Mouse (Mus musculus) embryo, embryonic 11.5 days (tissue): ENCODE measurements around the gene Gm7137.
"Not testable (repeated sequence)": the region's sequence is repeated elsewhere in the genome, so short reads cannot be mapped to it uniquely, and the experiment has no call there.

Source experiments
- DNase-seq: peaks from one replicate; pipeline ENCODE4 v3.0.0-alpha.2; 2012; ENCODE audit warnings: low read depth, low spot score

Gm7137 gene

GRCm38 (mm10) chr10:77787876-77788275, at the start of gene Gm7137:
Gene Gm7137 (minus strand): TSS chr10:77788200.
- not testable (repeated sequence) for DNase-seq

DNA sequence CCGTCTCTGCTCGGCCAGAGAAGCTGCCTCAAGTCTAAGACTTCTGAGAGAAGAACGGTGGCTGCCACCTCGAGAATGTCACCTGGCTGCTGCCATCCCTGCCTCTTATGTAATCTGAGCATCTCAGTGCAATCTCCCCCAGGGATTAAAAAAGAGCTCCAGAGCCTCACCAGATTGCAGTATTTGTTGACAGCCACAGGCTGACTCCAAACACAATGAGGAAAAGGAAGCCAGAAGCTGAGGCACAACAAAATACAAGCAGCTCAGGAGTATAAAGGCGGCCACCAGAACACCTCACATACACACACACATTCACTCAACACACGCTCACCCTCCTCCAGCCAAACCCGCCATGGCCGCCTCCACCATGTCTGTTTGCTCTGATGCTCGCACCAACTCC, 47.6 kb upstream of the Gm7137 start, which contains the start of gene Krtap10-10:
Gene Krtap10-10 (plus strand): TSS at position 301 of the 400 bp plus-strand sequence.
- DNase-seq: no peak

DNA sequence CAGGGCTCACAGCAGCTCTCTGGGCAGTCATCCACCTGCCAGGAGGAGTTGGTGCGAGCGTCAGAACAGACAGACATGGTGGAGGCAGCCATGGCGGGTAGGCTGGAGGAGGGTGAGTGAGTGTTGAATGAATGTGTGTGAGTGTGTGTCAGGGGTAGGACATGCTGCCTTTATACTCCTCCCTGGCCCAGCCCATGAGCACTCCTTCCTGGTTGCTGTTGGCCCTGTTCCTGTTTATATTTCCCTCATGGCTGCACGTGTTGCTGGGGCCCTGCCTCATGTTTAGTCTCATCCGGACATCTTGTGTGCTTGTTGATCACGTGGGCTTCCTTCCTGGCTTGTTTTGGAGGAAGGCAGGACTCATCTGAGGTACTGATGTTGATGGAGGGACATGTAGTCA, 39.0 kb upstream of the Gm7137 start, which contains the start of gene Krtap10-4:
Gene Krtap10-4 (minus strand): TSS at position 145 of the 400 bp plus-strand sequence.
- no peak for DNase-seq

- no peak for DNase-seq
These were observed 31.2 kb upstream of the Gm7137 start for GRCm38 (mm10) chr10:77819203-77819602.

- DNase-seq: no peak
These were observed 30.5 kb upstream of the Gm7137 start for GRCm38 (mm10) chr10:77818523-77818922.

DNA sequence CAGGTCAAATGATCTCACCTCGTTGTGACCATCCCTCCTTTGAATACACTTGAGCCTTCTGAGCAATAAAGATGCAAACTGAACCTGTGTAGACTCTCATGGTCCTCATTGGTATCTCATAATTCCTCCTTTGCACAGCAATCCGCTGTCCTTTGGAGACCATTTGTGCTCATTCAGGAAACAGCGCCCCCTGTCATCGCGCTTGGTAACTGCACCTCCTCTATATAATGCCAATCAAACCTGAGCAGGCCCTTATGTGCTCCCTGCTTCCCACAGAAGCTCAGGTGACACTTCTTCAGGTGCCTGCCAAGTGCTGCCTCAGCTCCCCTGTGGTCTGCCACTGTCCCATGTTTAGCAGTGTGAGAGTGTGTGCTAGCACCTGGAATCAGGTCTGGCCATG, 27.5 kb upstream of the Gm7137 start:
- peak; percentile 14 for DNase-seq

GRCm38 (mm10) chr10:77814382-77814781, 26.4 kb upstream of the Gm7137 start, which contains the start of gene Gm2696:
Gene Gm2696 (plus strand): TSS chr10:77814682.
- no peak for DNase-seq

- no peak for DNase-seq
These were observed 23.7 kb upstream of the Gm7137 start, which contains the start of gene Gm9507 for GRCm38 (mm10) chr10:77811743-77812142. Gene Gm9507 (minus strand): TSS chr10:77811843.

DNA sequence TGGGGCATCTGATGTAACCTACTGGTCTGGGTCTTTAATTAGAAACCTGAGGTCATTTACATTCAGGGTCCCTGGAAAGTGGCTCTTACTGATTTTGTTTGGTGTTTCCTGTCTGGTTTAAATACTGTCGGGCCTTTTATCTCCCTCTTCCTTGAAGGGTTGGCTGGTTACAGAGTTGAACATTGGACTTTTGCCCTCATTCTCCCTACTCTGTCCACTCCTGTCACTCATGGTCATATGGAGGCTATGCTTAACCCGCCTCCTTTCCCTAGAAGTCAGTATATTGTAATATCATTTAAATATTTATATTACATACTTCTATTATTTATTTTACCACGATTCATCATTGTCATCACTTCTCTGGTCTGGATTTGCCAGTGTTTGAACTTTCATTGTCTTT, 16.1 kb upstream of the Gm7137 start:
- no peak for DNase-seq

GRCm38 (mm10) chr10:77798921-77799508, 11.0 kb upstream of the Gm7137 start, which contains the start of gene Gm19668:
Gene Gm19668 (minus strand): TSS chr10:77799133.
- DNase-seq: no peak

DNA sequence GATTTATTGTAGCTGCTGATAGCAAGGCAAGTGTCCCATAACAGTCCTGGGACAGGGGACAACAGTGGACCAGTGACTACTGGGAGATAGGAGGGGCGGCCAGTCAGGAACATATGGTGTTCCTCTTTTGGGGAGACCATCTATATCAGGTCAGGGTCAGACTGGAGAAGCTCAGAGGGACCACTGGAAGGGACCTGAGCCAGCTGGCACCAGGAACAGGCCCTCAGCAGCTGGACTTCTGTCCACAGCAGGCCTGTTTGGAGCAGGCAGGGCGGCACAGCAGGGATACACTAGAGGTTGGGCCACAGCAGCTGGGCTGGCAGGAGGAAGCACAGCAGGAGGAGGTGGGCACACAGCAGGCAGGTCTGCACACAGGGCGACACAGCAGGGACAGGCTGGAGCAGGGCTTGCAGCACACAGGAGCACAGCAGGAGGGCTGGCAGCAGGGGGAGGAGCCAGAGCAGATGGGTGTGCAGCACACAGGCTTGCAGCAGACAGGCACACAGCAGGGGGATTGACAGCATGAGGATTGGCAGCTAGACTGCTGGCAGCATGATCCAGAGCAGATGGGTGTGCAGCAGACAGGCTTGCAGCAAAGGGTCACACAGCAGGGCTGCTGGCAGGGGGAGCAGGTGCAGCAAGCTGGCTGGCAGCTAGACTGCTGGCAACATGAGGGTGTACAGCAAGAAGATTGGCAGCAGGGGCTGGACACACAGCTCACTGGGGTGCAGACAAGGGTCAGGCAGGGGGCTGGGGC, 10.3 kb upstream of the Gm7137 start:
- DNase-seq: not testable (repeated sequence)

DNA sequence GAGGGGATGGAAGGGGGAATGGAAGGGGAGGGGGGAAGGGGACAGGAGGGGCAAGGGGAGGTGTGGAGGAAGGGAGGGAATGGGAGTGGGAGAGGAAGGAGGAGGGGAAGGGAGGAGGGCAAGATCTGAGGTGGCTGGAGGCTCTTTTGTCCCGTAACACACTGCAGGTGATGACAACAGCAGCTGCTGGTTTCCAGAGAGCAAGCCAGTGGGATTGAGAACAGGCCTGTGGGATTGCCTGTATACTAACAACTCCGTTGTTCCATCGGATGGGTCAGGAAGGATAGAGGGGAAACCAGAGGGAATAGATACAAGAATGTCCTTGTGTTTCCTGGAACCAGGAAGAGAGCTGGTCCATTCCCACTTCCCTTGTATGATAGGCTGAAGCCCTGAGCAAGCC, 9.7 kb upstream of the Gm7137 start:
- DNase-seq: no peak

DNA sequence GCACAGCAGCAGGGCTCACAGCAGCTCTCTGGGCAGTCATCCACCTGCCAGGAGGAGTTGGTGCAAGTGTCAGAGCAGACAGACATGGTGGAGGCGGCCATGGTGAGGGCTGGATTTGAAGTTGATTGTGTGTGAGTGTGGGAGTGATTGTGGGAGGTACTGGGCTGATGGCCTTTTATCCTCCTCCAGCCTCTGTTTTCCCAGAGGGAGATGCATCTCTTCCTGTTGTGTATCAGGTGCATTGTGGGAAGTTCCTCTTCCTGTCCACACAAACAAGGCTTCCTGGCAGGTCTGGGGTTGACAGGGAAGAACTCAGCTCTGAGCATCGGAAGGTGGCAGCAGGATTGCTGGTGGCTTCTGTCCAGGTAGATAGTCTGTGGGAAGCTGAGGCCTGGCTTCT, 7.0 kb upstream of the Gm7137 start, which contains the start of gene Gm9639:
Gene Gm9639 (minus strand): TSS at position 101 of the 400 bp plus-strand sequence.
- DNase-seq: no peak

GRCm38 (mm10) chr10:77788621-77789020, 621 bp upstream of the Gm7137 start:
- DNase-seq: no peak

- DNase-seq: not testable (repeated sequence)
These were observed 4.6 kb downstream of the Gm7137 start for GRCm38 (mm10) chr10:77783396-77783795.

DNA sequence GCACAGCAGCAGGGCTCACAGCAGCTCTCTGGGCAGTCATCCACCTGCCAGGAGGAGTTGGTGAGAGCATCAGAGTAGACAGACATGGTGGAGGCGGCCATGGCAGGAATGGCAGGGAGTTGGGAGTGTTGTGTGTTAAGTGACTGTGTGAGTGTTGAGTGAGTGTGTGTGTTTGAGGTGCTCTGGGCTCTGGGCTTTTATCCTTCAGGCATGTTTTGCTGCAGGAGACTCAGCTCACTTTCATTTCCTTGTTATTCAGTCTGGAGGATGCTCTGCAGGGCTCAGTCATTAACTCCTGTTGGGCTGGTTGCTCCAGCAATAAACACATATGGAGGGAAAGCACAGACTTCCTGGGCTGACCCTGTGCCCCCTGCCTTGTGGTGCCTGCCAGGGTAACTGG, 5.6 kb downstream of the Gm7137 start, which contains the start of gene Gm3250:
Gene Gm3250 (minus strand): TSS at position 101 of the 400 bp plus-strand sequence.
- DNase-seq: not testable (repeated sequence)

- not testable (repeated sequence) for DNase-seq
These were observed 11.2 kb downstream of the Gm7137 start, which contains the start of gene Gm7138 for GRCm38 (mm10) chr10:77776844-77777243. Gene Gm7138 (minus strand): TSS chr10:77776944.

GRCm38 (mm10) chr10:77772142-77772541, 15.9 kb downstream of the Gm7137 start:
- not testable (repeated sequence) for DNase-seq

GRCm38 (mm10) chr10:77771225-77771624, 16.8 kb downstream of the Gm7137 start, which contains the start of gene Gm3238:
Gene Gm3238 (minus strand): TSS chr10:77771325.
- DNase-seq: not testable (repeated sequence)

DNA sequence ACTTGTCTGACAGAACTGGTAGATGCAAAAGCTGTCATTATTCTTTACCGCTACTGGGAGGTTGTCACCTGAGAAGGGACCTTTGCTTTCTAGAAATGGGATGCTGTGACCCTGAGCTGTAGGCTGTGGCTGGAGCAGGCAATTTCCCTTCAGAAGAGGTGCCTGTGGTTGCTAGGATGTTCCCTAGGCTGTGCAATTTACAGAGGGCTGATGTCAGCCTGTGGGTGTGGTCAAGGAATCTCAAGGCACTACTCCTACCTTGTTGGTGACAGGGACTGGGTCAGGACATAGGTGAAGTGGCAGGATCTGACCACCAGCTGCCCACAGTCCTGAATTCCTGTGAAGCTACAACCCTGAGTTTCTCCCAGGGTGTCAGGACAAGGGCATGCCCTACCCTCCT, 18.3 kb downstream of the Gm7137 start:
- no peak for DNase-seq

- DNase-seq: not testable (repeated sequence)
These were observed 28.4 kb downstream of the Gm7137 start, which contains the start of gene Gm3233 for GRCm38 (mm10) chr10:77759582-77759981. Gene Gm3233 (minus strand): TSS chr10:77759682.

GRCm38 (mm10) chr10:77753448-77753847, 34.6 kb downstream of the Gm7137 start:
- DNase-seq: no peak
